Mouse (Mus musculus) naive thymus-derived CD4-positive, alpha-beta T cell, adult 2 months (primary cell): Measurements from ENCODE around the gene Mapk11.

ENCODE experiments used
- DNase-seq: peaks from one replicate; pipeline ENCODE4 v3.0.0-alpha.2; 2011; ENCODE audit warnings: low read depth

Gene Mapk11

DNA sequence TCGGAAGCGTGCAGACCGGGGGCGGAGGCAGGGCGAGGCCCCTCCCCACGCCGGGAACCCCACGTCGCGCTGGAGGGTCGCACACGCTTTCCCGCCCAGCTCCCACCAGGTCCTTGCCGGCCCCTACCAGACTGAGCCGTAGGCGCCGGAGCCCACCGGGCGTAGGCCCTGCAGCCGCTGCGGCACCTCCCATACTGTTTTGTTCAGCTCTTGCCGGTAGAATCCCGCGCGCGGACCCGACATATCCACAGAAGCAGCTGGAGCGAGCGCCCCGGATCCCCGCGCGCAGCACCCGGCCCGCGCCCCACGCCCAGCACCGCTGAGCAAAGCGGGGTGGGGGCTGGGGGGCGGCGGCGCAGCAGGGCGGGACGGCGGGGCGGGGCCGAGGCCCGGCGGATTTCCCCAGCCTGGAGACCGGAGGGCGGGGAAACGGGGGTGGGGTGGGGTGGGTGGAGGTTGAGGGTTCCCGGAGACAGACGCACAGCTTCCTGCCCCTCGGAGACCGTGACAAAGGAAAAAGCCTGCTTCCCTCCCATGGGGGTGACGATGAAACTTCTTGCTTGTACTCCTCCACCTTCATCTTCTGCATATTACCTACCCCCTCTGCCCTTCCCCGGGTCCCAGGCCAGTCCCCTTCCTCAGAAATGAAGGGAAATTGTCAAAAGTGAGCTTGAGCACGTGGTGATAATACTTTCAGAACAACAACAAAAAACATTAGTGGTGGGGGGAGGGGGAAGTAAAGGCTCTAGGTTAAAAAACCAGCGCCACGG is at the start of gene Mapk11:
Gene Mapk11 (minus strand): TSS at position 358 of the 770 bp plus-strand sequence.
- peak; percentile 80 for DNase-seq

DNA sequence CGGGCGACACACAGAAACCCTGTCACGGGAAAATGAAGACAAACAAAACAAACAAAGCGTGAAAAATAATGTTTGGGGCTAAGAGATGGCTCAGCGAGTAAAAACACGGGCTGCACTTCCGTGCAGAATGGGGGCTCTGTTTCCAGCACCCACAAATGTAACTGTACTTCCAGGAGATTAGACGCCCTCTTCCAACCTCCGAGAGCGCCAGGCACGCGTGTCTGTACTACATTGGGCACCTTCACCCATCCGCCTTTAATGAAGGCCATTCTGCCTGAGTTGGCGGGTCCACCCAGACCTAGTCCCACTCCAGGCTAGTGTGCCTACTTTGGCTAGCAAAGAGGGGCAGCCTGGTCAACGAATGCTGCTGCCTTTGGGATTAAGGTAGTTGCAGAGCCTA is 47.6 kb upstream of the Mapk11 start:
- DNase-seq = no peak

DNA sequence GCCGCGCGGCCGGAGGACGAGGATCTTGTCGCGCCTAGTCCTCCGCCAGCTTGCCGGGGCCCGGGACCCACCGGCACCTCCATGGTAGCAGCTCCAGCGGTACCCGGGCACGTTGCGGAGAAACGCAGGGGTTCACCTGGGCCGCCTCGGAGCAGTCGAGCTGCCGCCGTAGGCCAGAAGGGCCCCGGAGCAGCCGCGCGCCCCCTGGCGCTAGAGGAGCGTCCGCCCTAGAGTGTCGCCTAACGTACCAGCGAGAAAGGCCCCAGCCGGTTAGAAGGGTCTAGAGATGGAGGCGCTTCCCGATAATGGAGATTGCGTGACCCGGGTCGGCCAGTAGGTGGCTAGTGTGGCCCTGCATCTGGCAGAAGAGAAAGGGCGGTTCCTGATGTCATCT is 46.9 kb upstream of the Mapk11 start, which contains the start of gene Dennd6b:
Gene Dennd6b (minus strand): TSS at position 184 of the 394 bp plus-strand sequence.
- DNase-seq = peak; percentile 98

DNA sequence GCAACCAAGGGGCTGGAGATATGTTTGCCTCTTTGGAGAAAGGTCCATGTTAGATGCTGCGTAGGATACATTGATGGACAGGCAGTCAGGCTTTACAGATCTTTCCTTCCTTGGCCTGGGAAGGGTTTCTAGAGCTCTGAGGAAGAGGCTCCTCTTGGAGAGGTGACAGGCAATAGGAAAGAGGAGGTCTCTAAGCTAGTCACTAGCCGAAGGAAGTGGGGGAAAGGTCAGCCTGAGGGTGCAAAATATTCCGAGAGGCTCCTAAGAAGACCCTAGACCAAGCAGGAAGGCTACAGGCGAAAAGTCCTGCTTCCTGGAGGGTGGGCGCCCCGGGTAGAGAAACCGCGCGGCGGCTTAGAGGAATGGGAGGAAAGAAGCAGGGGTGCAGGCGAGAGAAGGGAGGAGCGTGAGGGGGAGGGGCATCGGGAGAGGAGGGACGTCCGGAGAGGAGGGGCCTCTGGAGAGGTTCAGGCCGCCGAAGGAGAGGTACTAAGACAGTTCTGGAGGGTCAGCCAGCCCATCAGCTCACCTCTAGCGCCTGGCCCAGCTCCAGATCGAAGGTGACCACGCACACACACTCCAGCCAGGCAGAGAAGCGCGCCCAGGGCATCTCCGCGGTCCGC is 46.4 kb upstream of the Mapk11 start:
- peak; percentile 90 for DNase-seq

GRCm38 (mm10) chr15:89195261-89195681 is 45.8 kb upstream of the Mapk11 start:
- no peak for DNase-seq

- no peak for DNase-seq
Measured at GRCm38 (mm10) chr15:89184937-89185227, 35.5 kb upstream of the Mapk11 start.

DNA sequence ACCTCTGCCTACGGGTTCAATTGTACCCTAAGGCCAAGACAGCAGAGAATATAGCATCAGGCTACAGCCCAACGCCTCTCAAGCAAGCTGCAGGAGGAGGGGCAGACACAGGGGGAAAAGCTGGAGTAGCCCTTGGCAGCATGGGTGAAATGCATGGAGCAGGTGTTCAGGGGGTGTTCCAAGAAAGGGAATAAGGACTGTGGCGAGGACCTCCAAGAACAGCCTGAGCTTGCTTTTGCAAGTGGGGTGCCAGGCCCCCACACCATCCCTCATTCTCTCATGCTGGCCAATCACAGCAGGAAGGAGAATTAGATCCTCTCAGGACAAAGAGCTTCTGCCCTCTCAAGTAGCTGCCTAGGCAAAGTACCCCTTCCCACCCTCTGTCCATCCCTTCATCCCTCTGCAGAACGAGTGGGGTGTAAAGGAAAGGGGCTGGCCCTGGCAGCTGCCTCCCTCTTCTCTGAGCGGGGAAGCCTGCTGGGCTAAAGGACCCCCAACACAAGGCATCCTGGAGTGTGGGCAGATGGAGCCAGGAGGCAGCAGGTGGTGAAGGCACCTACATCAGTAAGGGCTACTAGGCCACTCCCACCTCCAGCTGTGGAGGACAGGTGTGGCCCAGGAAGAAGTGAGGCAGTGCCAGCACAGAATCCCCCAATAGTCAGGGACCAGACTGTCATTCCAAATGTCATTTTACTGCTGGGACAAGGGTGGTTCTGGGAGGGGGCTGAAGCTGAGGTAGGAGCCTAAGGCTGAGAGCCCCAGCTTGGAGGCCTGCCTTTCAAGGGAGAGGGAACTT is 34.9 kb upstream of the Mapk11 start:
- DNase-seq = no peak

- no peak for DNase-seq
Measured at GRCm38 (mm10) chr15:89182842-89183241, 33.4 kb upstream of the Mapk11 start.

- DNase-seq = no peak
Measured at GRCm38 (mm10) chr15:89182328-89182741, 32.9 kb upstream of the Mapk11 start.

GRCm38 (mm10) chr15:89181561-89182270 is 32.3 kb upstream of the Mapk11 start:
- DNase-seq = no peak

GRCm38 (mm10) chr15:89180571-89181229 is 31.3 kb upstream of the Mapk11 start, which contains the start of gene Plxnb2:
Plxnb2 (minus strand) TSS chr15:89180788.
- no peak for DNase-seq

GRCm38 (mm10) chr15:89180081-89180541 is 30.7 kb upstream of the Mapk11 start:
- no peak for DNase-seq

DNA sequence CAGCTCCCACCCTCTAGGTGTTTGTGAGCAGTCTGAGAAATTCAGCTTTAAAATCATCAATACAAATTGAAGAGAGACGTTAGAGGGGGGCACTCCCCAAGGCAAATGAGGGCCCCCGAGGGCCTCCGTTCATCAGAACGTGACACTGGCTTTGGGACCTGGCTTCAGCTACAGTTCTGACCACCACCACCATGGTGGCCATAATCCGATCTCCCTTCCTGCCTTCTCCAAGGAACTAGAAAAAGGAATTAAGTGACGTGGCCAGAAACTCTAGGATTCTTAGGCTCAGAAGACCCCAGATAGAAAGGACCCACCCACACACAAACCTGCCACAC is 30.2 kb upstream of the Mapk11 start:
- no peak for DNase-seq

DNA sequence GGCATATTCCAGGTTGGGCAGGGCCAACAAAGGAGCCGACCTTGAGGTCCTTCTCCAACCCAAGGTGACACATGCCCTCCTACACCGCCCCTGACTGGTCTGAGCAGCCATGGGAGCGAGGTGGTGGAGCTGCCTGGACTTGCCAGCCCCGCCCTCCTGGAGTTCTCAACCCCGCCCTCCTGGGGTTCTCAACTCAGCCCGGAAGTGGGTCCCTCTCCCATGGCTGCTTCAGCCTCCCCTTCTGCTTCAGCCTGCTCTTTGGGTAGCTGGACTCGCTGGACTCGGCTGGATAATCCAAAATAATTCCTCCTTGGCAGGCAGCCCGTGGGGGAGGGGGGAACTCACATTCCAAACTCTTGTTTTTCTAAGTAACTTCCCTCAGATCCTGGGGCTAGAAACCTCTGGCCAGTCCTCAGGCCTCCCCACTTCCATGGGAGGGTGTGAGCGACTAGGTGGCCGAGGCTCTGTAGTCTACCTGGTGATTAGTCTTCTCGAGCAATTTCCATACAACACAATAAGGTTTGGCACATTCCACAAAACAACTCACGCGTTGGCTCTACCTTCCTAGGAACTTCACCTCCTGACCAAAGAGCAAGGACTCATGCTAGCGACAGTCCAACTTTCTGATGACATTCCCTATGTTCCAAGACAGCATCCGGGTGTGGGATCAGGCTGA is 29.7 kb upstream of the Mapk11 start:
- no peak for DNase-seq

DNA sequence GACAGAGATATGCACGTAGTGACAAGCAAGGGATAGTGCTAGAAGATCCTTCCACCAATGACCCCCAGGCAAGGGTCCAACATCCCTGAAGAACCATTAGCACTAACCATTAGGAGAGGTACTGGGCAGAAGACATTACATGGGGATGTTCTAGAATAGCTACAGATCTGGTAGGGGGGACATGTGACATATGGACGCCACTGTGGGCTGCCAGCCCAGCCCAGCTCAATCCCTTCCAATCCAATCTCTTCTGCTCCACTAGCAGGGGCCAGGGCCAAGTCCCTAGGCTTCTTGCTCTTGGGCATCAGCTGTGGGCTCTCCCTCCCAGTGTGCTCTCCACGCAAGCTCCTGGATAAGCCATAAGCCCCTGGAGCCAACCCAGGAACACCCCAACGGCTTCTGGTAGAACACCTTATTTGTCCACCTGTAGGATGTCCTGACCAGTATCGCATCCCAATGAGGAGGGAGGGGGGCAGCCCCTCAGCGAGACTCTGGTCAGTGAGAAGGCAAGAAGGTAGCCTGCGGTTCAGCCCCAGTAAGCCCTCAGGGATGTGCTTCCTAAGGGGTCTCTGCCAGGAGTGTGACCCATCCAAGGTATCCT is 28.9 kb upstream of the Mapk11 start:
- DNase-seq = no peak

- no peak for DNase-seq
Measured at GRCm38 (mm10) chr15:89177576-89178259, 28.3 kb upstream of the Mapk11 start.

GRCm38 (mm10) chr15:89177121-89177520 is 27.7 kb upstream of the Mapk11 start:
- no peak for DNase-seq

- DNase-seq = no peak
Measured at GRCm38 (mm10) chr15:89175411-89176155, 26.2 kb upstream of the Mapk11 start.

DNA sequence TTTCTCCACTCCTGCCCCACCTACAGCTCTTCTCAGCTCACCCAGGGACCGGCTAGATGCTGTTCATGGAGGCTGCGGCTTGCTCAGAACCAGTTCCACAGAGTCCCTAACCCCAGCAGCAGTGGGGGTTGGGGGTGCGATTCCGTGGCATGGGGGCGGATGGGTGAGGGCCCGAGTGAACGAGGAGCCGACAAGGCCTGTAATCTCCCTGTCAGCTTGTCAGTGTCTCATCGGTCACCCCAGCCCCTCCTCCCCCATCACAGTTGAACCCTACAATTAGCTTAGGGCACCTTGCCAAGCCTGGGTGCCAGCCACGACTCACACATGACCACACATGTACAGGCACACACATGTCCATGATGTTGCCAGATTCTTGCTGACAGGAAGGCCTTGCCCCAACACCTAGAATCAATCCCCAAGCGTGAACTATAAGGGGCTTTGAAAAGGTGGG is 25.5 kb upstream of the Mapk11 start:
- DNase-seq = no peak
